Mouse (Mus musculus) liver, embryonic 11.5 days (tissue): ENCODE results near the gene Hdgfl3. TPM values are rescaled to one million over a fixed set of nuclear protein-coding genes. Genes with fewer than 3 reads are reported as not detected.

Source experiments
- ATAC-seq: fragments of 200-750 bp; cut with Nextera tagmentation; replicated peaks from 2 replicates; pipeline ENCODE4 v1.8.0; 2017; ENCODE audit warnings: moderate number of reproducible peaks, mild to moderate bottlenecking, moderate TSS enrichment, moderate library complexity; ENCODE audit not compliant: low FRiP score
- DNase-seq: peaks from one replicate; pipeline ENCODE4 v3.0.0-alpha.2; 2017; ENCODE audit warnings: low spot score
- H3K27ac ChIP-seq: fragments of 300-500 bp; sonication (generic); 2 replicates; pipeline ENCODE4 v1.5.1; 2014; ENCODE audit warnings: mild to moderate bottlenecking, low read depth, low read length, control low read depth
- H3K27me3 ChIP-seq: fragments of 300-500 bp; sonication (generic); replicated peaks from 2 replicates; pipeline ENCODE4 v1.6.1; 2014; ENCODE audit warnings: low read length, mixed read lengths; ENCODE audit not compliant: control insufficient read depth, insufficient read depth
- H3K36me3 ChIP-seq: fragments of 300-500 bp; sonication (generic); 2 replicates; pipeline ENCODE4 v1.6.1; 2014; ENCODE audit warnings: mild to moderate bottlenecking, low read length, moderate library complexity, mixed read lengths; ENCODE audit not compliant: control insufficient read depth, insufficient read depth
- H3K4me1 ChIP-seq: fragments of 300-500 bp; sonication (generic); replicated peaks from 2 replicates; pipeline ENCODE4 v1.6.1; 2014; ENCODE audit warnings: low read length, mixed read lengths; ENCODE audit not compliant: control insufficient read depth, insufficient read depth
- H3K4me2 ChIP-seq: fragments of 300-500 bp; sonication (generic); 2 replicates; pipeline ENCODE4 v1.6.1; 2014; ENCODE audit warnings: mild to moderate bottlenecking, control low read depth, moderate library complexity
- H3K4me3 ChIP-seq: fragments of 300-500 bp; sonication (generic); 2 replicates; pipeline ENCODE4 v1.5.1; 2014; ENCODE audit warnings: low read depth, low read length, control low read depth
- H3K9ac ChIP-seq: fragments of 300-500 bp; sonication (generic); 2 replicates; pipeline ENCODE4 v1.6.1; 2014; ENCODE audit warnings: low read depth, low read length, control low read depth
- H3K9me3 ChIP-seq: fragments of 300-500 bp; sonication (generic); 2 replicates; pipeline ENCODE4 v1.6.1; 2016; ENCODE audit warnings: low read length, inconsistent platforms, mixed read lengths; ENCODE audit not compliant: control insufficient read depth
- WGBS: fragments of 180-500 bp; shearing (Covaris S2); extraction: QIAGEN DNeasy Blood & Tissue Kit; methylation state at CpG from one replicate; pipeline ENCODE4 v1.1.7; 2014; 5-methylcytosine and 5-hydroxymethylcytosine counted together
- polyA plus RNA-seq: library from polyadenylated mRNA; unstranded; fragments of >200 nt; fragmentation: Nextera tagmentation; extraction: Ambion mirVana; gene quantifications from 2 replicates; pipeline ENCODE4 v1.2.1, GENCODE M21; 2014

The Hdgfl3 gene
- polyA plus RNA-seq, 1 experiment from 2014 or later, result 5.9 TPM

GRCm38 (mm10) chr7:81928998-81929397 lies 5.3 kb downstream of the Hdgfl3 start:
- Histone ChIP-seq H3K4me2 (no peak overlapping the region), H3K4me1 (0 out of 2 replicates have a peak, but pooled peaks cover 5% of the 10 kb centered on the region), H3K9ac (no peak overlapping the region), H3K27ac (no peak overlapping the region), H3K36me3 (no peaks in the 10 kb centered on the region), H3K27me3 (peaks cover 24% of the 10 kb centered on the region), H3K4me3 (no peak overlapping the region), H3K9me3 (no peaks in the 10 kb centered on the region)
- 74% methylated on average over 7 of the region's 7 CpGs for WGBS
- DNase-seq, result no peak
- ATAC-seq, result no peak

GRCm38 (mm10) chr7:81921379-81921952 lies 12.8 kb downstream of the Hdgfl3 start:
- no peak for ATAC-seq
- Histone ChIP-seq H3K36me3 (no peaks in the 10 kb centered on the region), H3K4me3 (no peak overlapping the region), H3K27me3 (no peaks in the 10 kb centered on the region), H3K27ac (no peak overlapping the region), H3K9ac (no peak overlapping the region), H3K9me3 (no peaks in the 10 kb centered on the region), H3K4me2 (no peak overlapping the region), H3K4me1 (no peaks in the 10 kb centered on the region)
- WGBS, result 51% methylated on average over 1 of the region's 1 CpGs
- no peak for DNase-seq

- 61% methylated on average over 4 of the region's 4 CpGs for WGBS
- H3K9ac ChIP-seq, result no peak overlapping the region
- no peaks in the 10 kb centered on the region for H3K4me1 ChIP-seq
- H3K27me3 ChIP-seq, result no peaks in the 10 kb centered on the region
- H3K36me3 ChIP-seq, result no peaks in the 10 kb centered on the region
- no peak for ATAC-seq
- no peak overlapping the region for H3K27ac ChIP-seq
- no peak overlapping the region for H3K4me3 ChIP-seq
- DNase-seq, result no peak
- H3K4me2 ChIP-seq, result no peak overlapping the region
- H3K9me3 ChIP-seq, result no peaks in the 10 kb centered on the region
Measured at GRCm38 (mm10) chr7:81920314-81920713, 14.0 kb downstream of the Hdgfl3 start.

- Histone ChIP-seq H3K4me3 (no peak overlapping the region), H3K9ac (no peak overlapping the region), H3K4me2 (no peak overlapping the region), H3K9me3 (no peaks in the 10 kb centered on the region), H3K4me1 (no peaks in the 10 kb centered on the region), H3K27ac (no peak overlapping the region), H3K36me3 (no peaks in the 10 kb centered on the region), H3K27me3 (no peaks in the 10 kb centered on the region)
- WGBS, result 70% methylated on average over 5 of the region's 5 CpGs
- ATAC-seq, result no peak
- DNase-seq, result no peak
Measured at GRCm38 (mm10) chr7:81918316-81918715, 16.0 kb downstream of the Hdgfl3 start.

DNA sequence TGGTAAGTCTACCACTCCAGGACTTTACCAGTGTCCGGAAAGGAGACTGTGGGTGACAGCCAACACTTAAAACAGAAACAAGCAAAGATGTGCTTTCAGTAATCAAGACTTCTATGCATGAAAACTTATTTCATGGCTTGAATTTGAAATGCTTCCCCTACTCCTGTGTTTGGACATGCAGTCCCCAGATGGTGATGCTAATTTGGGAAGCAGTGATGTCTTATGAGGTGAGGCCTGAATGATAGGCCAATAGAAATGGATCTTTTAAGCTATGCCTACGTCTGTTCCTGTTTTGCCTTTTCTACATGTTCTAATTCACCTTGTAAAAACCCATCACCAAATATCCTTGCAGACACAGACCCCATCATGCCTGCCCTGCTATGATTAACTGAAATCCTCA lies 29.3 kb downstream of the Hdgfl3 start:
- no peak for ATAC-seq
- H3K27me3 ChIP-seq, result no peaks in the 10 kb centered on the region
- H3K4me1 ChIP-seq, result no peaks in the 10 kb centered on the region
- WGBS, result 79% methylated on average over 2 of the region's 2 CpGs
- no peaks in the 10 kb centered on the region for H3K36me3 ChIP-seq
- H3K9me3 ChIP-seq, result no peaks in the 10 kb centered on the region
- no peak overlapping the region for H3K4me2 ChIP-seq
- H3K9ac ChIP-seq, result no peak overlapping the region
- no peak overlapping the region for H3K4me3 ChIP-seq
- H3K27ac ChIP-seq, result no peak overlapping the region
- no peak for DNase-seq

DNA sequence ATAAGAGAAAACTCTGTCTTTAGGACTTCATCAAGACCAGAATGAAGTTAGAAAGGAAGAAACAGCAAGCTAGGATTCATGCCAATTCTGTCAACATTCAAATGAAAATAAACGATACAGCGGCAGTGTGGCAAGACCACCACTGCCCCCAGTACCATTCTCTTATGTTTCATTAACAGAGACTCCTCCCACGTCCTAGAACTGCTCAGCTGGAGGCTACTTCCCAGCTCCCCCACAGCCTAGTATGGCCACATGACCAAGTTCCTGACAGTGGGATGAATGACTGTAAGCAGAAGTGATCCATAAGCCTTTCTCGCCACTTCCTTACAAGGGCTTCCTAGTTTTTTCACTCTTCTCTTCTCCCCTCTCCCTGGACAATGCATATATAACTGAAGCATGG lies 30.2 kb downstream of the Hdgfl3 start:
- H3K36me3 ChIP-seq, result no peaks in the 10 kb centered on the region
- H3K4me1 ChIP-seq, result no peaks in the 10 kb centered on the region
- H3K9me3 ChIP-seq, result no peaks in the 10 kb centered on the region
- no peak overlapping the region for H3K27ac ChIP-seq
- DNase-seq (no peak), ATAC-seq (no peak)
- H3K4me3 ChIP-seq, result no peak overlapping the region
- no peak overlapping the region for H3K4me2 ChIP-seq
- WGBS, result 57% methylated on average over 4 of the region's 4 CpGs
- H3K9ac ChIP-seq, result no peak overlapping the region
- H3K27me3 ChIP-seq, result no peaks in the 10 kb centered on the region

DNA sequence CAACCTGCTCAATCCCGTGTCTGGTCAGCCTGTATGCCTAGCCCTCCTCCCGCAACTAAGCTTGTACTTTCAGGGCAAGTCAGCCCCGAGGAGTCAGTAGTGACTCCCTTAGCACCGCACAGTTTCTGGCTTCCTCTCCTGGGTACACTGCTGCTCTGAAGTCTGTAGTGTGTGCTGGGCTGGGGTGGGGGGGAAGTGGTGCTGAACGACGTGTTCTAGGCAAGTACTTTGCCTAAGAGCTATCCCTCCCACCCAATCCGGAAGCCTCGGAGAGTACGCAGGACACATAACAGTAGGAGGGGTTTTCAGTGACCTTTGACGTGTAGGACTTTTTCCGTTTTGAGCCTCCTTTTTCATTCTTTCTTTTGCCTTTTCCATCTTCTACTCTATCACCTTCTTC lies 34.9 kb downstream of the Hdgfl3 start:
- 63% methylated on average over 11 of the region's 11 CpGs for WGBS
- no peaks in the 10 kb centered on the region for H3K4me1 ChIP-seq
- no peak overlapping the region for H3K9ac ChIP-seq
- H3K4me2 ChIP-seq, result no peak overlapping the region
- no peaks in the 10 kb centered on the region for H3K27me3 ChIP-seq
- H3K4me3 ChIP-seq, result no peak overlapping the region
- DNase-seq, result no peak
- H3K9me3 ChIP-seq, result no peaks in the 10 kb centered on the region
- no peak for ATAC-seq
- H3K27ac ChIP-seq, result no peak overlapping the region
- H3K36me3 ChIP-seq, result no peaks in the 10 kb centered on the region

DNA sequence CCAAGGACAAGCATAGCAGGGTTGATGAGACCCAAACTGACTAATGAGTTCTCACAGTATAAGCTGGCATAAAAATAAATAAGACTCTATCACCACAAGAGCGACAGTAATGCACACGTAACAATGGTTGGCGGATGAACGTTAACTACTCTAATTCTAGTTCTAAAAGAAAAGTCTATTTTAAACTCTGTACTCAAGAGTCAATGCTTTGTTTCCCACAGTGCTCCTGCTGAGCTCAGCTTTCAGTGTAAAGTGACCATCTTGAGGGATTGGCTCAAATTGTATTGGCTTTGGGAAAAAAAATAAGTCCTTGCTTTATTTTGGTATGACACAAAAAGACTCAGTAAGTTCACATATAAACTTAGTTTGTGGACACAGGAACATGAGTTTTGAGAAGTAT lies 49.1 kb downstream of the Hdgfl3 start:
- Histone ChIP-seq H3K4me1 (no peaks in the 10 kb centered on the region), H3K27ac (no peak overlapping the region), H3K4me2 (no peak overlapping the region), H3K36me3 (no peaks in the 10 kb centered on the region), H3K9me3 (no peaks in the 10 kb centered on the region), H3K4me3 (no peak overlapping the region), H3K9ac (no peak overlapping the region), H3K27me3 (no peaks in the 10 kb centered on the region)
- DNase-seq (no peak), ATAC-seq (no peak)
- WGBS, result 84% methylated on average over 4 of the region's 4 CpGs

DNA sequence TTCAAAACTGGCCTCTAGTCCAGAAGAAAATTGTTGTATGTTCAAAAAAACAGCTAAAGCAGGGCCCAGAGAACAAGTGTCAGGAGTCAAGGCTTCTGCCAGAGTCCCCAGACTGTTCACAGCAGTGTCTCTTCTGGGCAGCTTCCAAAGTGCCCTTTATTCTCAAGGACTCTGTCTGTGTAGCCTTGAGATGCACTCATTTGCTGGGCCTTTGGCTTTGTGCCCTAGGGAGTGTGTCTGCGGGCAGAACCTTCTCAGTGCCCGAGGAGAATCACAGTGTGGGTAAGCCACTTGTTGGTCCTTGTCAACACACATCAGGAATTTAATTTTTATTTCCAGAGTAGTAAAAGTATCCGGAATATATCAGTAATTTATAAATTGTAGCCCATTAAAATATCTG lies 52.7 kb downstream of the Hdgfl3 start:
- H3K4me3 ChIP-seq, result no peak overlapping the region
- no peaks in the 10 kb centered on the region for H3K4me1 ChIP-seq
- no peaks in the 10 kb centered on the region for H3K36me3 ChIP-seq
- ATAC-seq, result no peak
- WGBS, result 81% methylated on average over 3 of the region's 3 CpGs
- no peak overlapping the region for H3K27ac ChIP-seq
- DNase-seq, result no peak
- H3K9me3 ChIP-seq, result no peaks in the 10 kb centered on the region
- H3K4me2 ChIP-seq, result no peak overlapping the region
- H3K27me3 ChIP-seq, result no peaks in the 10 kb centered on the region
- no peak overlapping the region for H3K9ac ChIP-seq
